Mouse (Mus musculus) lung, postnatal 0 days (tissue): Measurements from ENCODE around the gene Osbpl10.

ENCODE experiments used
- CTCF ChIP-seq: IDR thresholded peaks from 2 replicates; pipeline ENCODE4 v1.5.1; 2016; ENCODE audit warnings: antibody characterized with exemption, mild to moderate bottlenecking
- EP300 ChIP-seq: IDR thresholded peaks from 2 replicates; pipeline ENCODE4 v1.6.1; 2016; ENCODE audit warnings: antibody characterized with exemption, mild to moderate bottlenecking, control low read depth

GRCm38 (mm10) chr9:115045087-115045800 lies 66.9 kb downstream of the Osbpl10 start:
- TF ChIP-seq CTCF (no peak), EP300 (no peak)
